8 mouse cellular contexts compared by ENCODE assay signal in genomic region chr11:120597240-120598235, GRCm38 (mm10). TPM values are rescaled to one million over a fixed set of nuclear protein-coding genes. Genes with fewer than 3 reads are reported as not detected.
DNase-seq lines count a peak whose midpoint lies in the region; ATAC-seq and TF ChIP-seq lines count a peak whose summit lies in the region.

No protein-coding gene starts in this region.

- ATAC-seq in forebrain, embryonic 16.5 days, result peak; percentile 50
- peak; percentile 29 for ATAC-seq in limb, embryonic 11.5 days (ENCODE audit: insufficient number of reproducible peaks, low FRiP score, low TSS enrichment, low read depth)
- peak; percentile 71 for ATAC-seq in neural tube, embryonic 13.5 days (ENCODE audit: low read depth)

- H3K9ac ChIP-seq in forebrain, embryonic 16.5 days (replicated peaks; ENCODE audit: low read depth, low read length), result peak overlapping the region; percentile 94
- peak overlapping the region; percentile 100 for H3K9ac ChIP-seq in limb, embryonic 11.5 days (ENCODE audit: low read length)
- H3K9ac ChIP-seq in neural tube, embryonic 13.5 days, result peak overlapping the region; percentile 98

- peak overlapping the region; percentile 73 for H3K4me2 ChIP-seq in forebrain, embryonic 16.5 days (ENCODE audit: low read length)
- peak overlapping the region; percentile 95 for H3K4me2 ChIP-seq in limb, embryonic 11.5 days (ENCODE audit: low read depth, severe bottlenecking)
- H3K4me2 ChIP-seq in neural tube, embryonic 13.5 days, result peak overlapping the region; percentile 99

- no peaks in the 10 kb centered on the region for H3K27me3 ChIP-seq in forebrain, embryonic 16.5 days (replicated peaks; ENCODE audit: control insufficient read depth, insufficient read depth, low read length)
- H3K27me3 ChIP-seq in limb, embryonic 11.5 days (ENCODE audit: control insufficient read depth, insufficient read depth, low read length), result no peaks in the 10 kb centered on the region
- H3K27me3 ChIP-seq in neural tube, embryonic 13.5 days, result no peaks in the 10 kb centered on the region

- intact Hi-C loops in left cerebral cortex, postnatal 25 days (cut with DNase I), result no loop called here

- TF ChIP-seq CTCF in layer of hippocampus, adult 2 months (conservative IDR thresholded peaks at IDR 0.05), result no peak

- peaks cover 27% of the 10 kb centered on the region for H3K36me3 ChIP-seq in forebrain, embryonic 16.5 days (ENCODE audit: control insufficient read depth, insufficient read depth)
- peaks cover 29% of the 10 kb centered on the region for H3K36me3 ChIP-seq in limb, embryonic 11.5 days (ENCODE audit: control insufficient read depth, insufficient read depth, low read length)
- peaks cover 63% of the 10 kb centered on the region for H3K36me3 ChIP-seq in neural tube, embryonic 13.5 days

- peak overlapping the region; percentile 78 for H3K4me3 ChIP-seq in layer of hippocampus, adult 2 months
- H3K4me3 ChIP-seq in forebrain, embryonic 16.5 days (replicated peaks; ENCODE audit: low read length), result peak overlapping the region; percentile 93
- peak overlapping the region; percentile 96 for H3K4me3 ChIP-seq in limb, embryonic 11.5 days (ENCODE audit: low read depth, low read length)
- H3K4me3 ChIP-seq in neural tube, embryonic 13.5 days, result peak overlapping the region; percentile 99

- WGBS in forebrain, embryonic 16.5 days, result 4% methylated on average over 83 of the region's 99 CpGs
- 5% methylated on average over 86 of the region's 99 CpGs for WGBS in limb, embryonic 11.5 days
- WGBS in neural tube, embryonic 13.5 days, result 6% methylated on average over 92 of the region's 99 CpGs

- no peaks in the 10 kb centered on the region for H3K9me3 ChIP-seq in forebrain, embryonic 16.5 days (ENCODE audit: control insufficient read depth, low read length)
- H3K9me3 ChIP-seq in limb, embryonic 11.5 days (ENCODE audit: control insufficient read depth, low read length), result no peaks in the 10 kb centered on the region
- no peaks in the 10 kb centered on the region for H3K9me3 ChIP-seq in neural tube, embryonic 13.5 days

- H3K27ac ChIP-seq in layer of hippocampus, adult 2 months, result peak overlapping the region; percentile 88
- H3K27ac ChIP-seq in forebrain, embryonic 16.5 days (ENCODE audit: low read length), result peak overlapping the region; percentile 77
- H3K27ac ChIP-seq in limb, embryonic 11.5 days (replicated peaks; ENCODE audit: low read depth, low read length), result peak overlapping the region; percentile 85
- peak overlapping the region; percentile 93 for H3K27ac ChIP-seq in neural tube, embryonic 13.5 days (replicated peaks)

- H3K4me1 ChIP-seq in forebrain, embryonic 16.5 days (replicated peaks; ENCODE audit: control insufficient read depth, insufficient read depth, low read length), result peaks cover 25% of the 10 kb centered on the region
- H3K4me1 ChIP-seq in limb, embryonic 11.5 days (ENCODE audit: control insufficient read depth, insufficient read depth, low read length), result peaks cover 14% of the 10 kb centered on the region
- peaks cover 34% of the 10 kb centered on the region for H3K4me1 ChIP-seq in neural tube, embryonic 13.5 days (replicated peaks)

- no peak for DNase-seq in layer of hippocampus, adult 2 months (ENCODE audit: low spot score in 2 of 2)
- no peak for DNase-seq in layer of hippocampus, adult 18-20 months (ENCODE audit: low spot score in 2 of 2)
- peak; percentile 58 for DNase-seq in R1 (ENCODE audit: low read depth, low spot score)
- DNase-seq in limb, embryonic 11.5 days (ENCODE audit: low spot score), result no peak
- no peak for DNase-seq in left cerebral cortex, postnatal 25 days (ENCODE audit: low spot score in 2 of 2)
- DNase-seq in retina, postnatal 1 day, result no peak

RNA-seq across cellular contexts. Expression of gene Alyref, which starts 0.6 kb away (rescaled TPM):
- total RNA-seq in layer of hippocampus, adult 2 months (2021), result 10 to 100 TPM; 58.0 to 66.8 TPM
- total RNA-seq in layer of hippocampus, adult 18-20 months (2021), result 10 to 100 TPM; 60.5 to 70.0 TPM
- 287 and 320 TPM in 2 replicates for polyA plus RNA-seq in forebrain, embryonic 16.5 days (2015; fragmentation: Nextera tagmentation; extraction: Ambion mirVana)
- polyA plus RNA-seq in limb, embryonic 11.5 days (2014; fragmentation: Nextera tagmentation; extraction: Ambion mirVana), result 810 and 850 TPM in 2 replicates
- 292 and 326 TPM in 2 replicates for polyA plus RNA-seq in neural tube, embryonic 13.5 days (2015; fragmentation: Nextera tagmentation; extraction: Ambion mirVana)
- total RNA-seq in left cerebral cortex, postnatal 25 days (2021), result 10 to 100 TPM; 59.9 to 61.2 TPM

RNA-seq across cellular contexts. Expression of gene Anapc11, which starts 0.7 kb away (rescaled TPM):
- 10 to 100 TPM; 87.1 to 89.6 TPM for total RNA-seq in layer of hippocampus, adult 2 months (2021)
- total RNA-seq in layer of hippocampus, adult 18-20 months (2021), result 10 to 100 TPM; 93.5 to 97.0 TPM
- polyA plus RNA-seq in forebrain, embryonic 16.5 days (2015; fragmentation: Nextera tagmentation; extraction: Ambion mirVana), result 178 and 192 TPM in 2 replicates
- 214 and 223 TPM in 2 replicates for polyA plus RNA-seq in limb, embryonic 11.5 days (2014; fragmentation: Nextera tagmentation; extraction: Ambion mirVana)
- polyA plus RNA-seq in neural tube, embryonic 13.5 days (2015; fragmentation: Nextera tagmentation; extraction: Ambion mirVana), result 175 and 192 TPM in 2 replicates
- 10 to 100 TPM; 93.2 to 94.8 TPM for total RNA-seq in left cerebral cortex, postnatal 25 days (2021)

RNA-seq across cellular contexts. Expression of gene Npb, which starts 10.7 kb away (rescaled TPM):
- total RNA-seq in layer of hippocampus, adult 2 months (2021), result 1 to 10 TPM; 1.3 to 1.7 TPM
- 1 to 10 TPM in 1 of 2 experiments, under 1 TPM in 1; 0.89 to 1.4 TPM for total RNA-seq in layer of hippocampus, adult 18-20 months (2021)
- polyA plus RNA-seq in forebrain, embryonic 16.5 days (2015; fragmentation: Nextera tagmentation; extraction: Ambion mirVana), result not detected in 2 replicates
- 1.4 TPM in 1 of 2 replicates, not detected in the other for polyA plus RNA-seq in limb, embryonic 11.5 days (2014; fragmentation: Nextera tagmentation; extraction: Ambion mirVana)
- polyA plus RNA-seq in neural tube, embryonic 13.5 days (2015; fragmentation: Nextera tagmentation; extraction: Ambion mirVana), result 0.81 TPM in 1 of 2 replicates, not detected in the other
- not detected for total RNA-seq in left cerebral cortex, postnatal 25 days (2021)

RNA-seq across cellular contexts. Expression of gene Arhgdia, which starts 16.1 kb away (rescaled TPM):
- 100 to 1,000 TPM; 270 to 277 TPM for total RNA-seq in layer of hippocampus, adult 2 months (2021)
- total RNA-seq in layer of hippocampus, adult 18-20 months (2021), result 100 to 1,000 TPM; 293 to 295 TPM
- 477 and 485 TPM in 2 replicates for polyA plus RNA-seq in forebrain, embryonic 16.5 days (2015; fragmentation: Nextera tagmentation; extraction: Ambion mirVana)
- 593 and 597 TPM in 2 replicates for polyA plus RNA-seq in limb, embryonic 11.5 days (2014; fragmentation: Nextera tagmentation; extraction: Ambion mirVana)
- 529 and 543 TPM in 2 replicates for polyA plus RNA-seq in neural tube, embryonic 13.5 days (2015; fragmentation: Nextera tagmentation; extraction: Ambion mirVana)
- total RNA-seq in left cerebral cortex, postnatal 25 days (2021), result 100 to 1,000 TPM; 340 to 344 TPM

RNA-seq across cellular contexts. Expression of gene Pcyt2, which starts 20.2 kb away (rescaled TPM):
- 100 to 1,000 TPM; 128 to 142 TPM for total RNA-seq in layer of hippocampus, adult 2 months (2021)
- total RNA-seq in layer of hippocampus, adult 18-20 months (2021), result 100 to 1,000 TPM; 118 to 128 TPM
- polyA plus RNA-seq in forebrain, embryonic 16.5 days (2015; fragmentation: Nextera tagmentation; extraction: Ambion mirVana), result 175 and 234 TPM in 2 replicates
- 105 and 111 TPM in 2 replicates for polyA plus RNA-seq in limb, embryonic 11.5 days (2014; fragmentation: Nextera tagmentation; extraction: Ambion mirVana)
- polyA plus RNA-seq in neural tube, embryonic 13.5 days (2015; fragmentation: Nextera tagmentation; extraction: Ambion mirVana), result 167 and 175 TPM in 2 replicates
- total RNA-seq in left cerebral cortex, postnatal 25 days (2021), result 100 to 1,000 TPM; 120 to 141 TPM
